Mouse (Mus musculus): ENCODE measurements around the gene Cib4. TPM values are rescaled to one million over a fixed set of nuclear protein-coding genes. Genes with fewer than 3 reads are reported as not detected.

Gene Cib4
- total RNA-seq, 2 experiments from 2014 or later, result not detected

Other genes with a start within 250 kb of the Cib4 start
- under 1 TPM; 0.05 to 0.07 TPM for gene Otof, start 83.9 kb downstream of the Cib4 start, total RNA-seq (2021)
- gene 1700001C02Rik, start 79.8 kb downstream of the Cib4 start, total RNA-seq (2021), result not detected
- gene Kcnk3, start 42.3 kb upstream of the Cib4 start, total RNA-seq (2021), result 100 to 1,000 TPM; 145 TPM
- gene Slc35f6, start 102.1 kb upstream of the Cib4 start, total RNA-seq (2021), result 10 to 100 TPM; 35.1 to 38.5 TPM
- gene Cenpa, start 120.9 kb upstream of the Cib4 start, total RNA-seq (2021), result 100 to 1,000 TPM; 141 to 145 TPM
- gene Dpysl5, start 165.7 kb upstream of the Cib4 start, total RNA-seq (2021), result 1 to 10 TPM; 1.6 to 2.0 TPM